ENCODE assay signal across 12 mouse cellular contexts in genomic region chr12:109314850-109315249, GRCm38 (mm10).
DNase-seq lines count a peak whose midpoint lies in the region; ATAC-seq and TF ChIP-seq lines count a peak whose summit lies in the region.
"Had no signal": no experiment of that assay in that cellular context is flagged by ENCODE, and none has a peak within 500 bp of the region (broad histone marks: within the 10 kb centered on the region; RNA-seq: fewer than 3 reads in every experiment).

No protein-coding gene starts in this region.

- no peaks in the 10 kb centered on the region for H3K27me3 ChIP-seq in forebrain, postnatal 0 days (ENCODE audit: insufficient read depth, low read length)
- H3K27me3 ChIP-seq in forebrain, embryonic 16.5 days (replicated peaks; ENCODE audit: control insufficient read depth, insufficient read depth, low read length): no peaks in the 10 kb centered on the region
- no peaks in the 10 kb centered on the region for H3K27me3 ChIP-seq in midbrain, embryonic 14.5 days (ENCODE audit: control insufficient read depth, insufficient read depth, low read length)
- H3K27me3 ChIP-seq in midbrain, embryonic 13.5 days: no peaks in the 10 kb centered on the region
- H3K27me3 ChIP-seq in liver, embryonic 12.5 days (replicated peaks): no peaks in the 10 kb centered on the region
- H3K27me3 ChIP-seq: lung, embryonic 15.5 days; neural tube, embryonic 13.5 days had no signal

- no peak overlapping the region for H3K4me2 ChIP-seq in forebrain, postnatal 0 days (ENCODE audit: low read depth)
- no peak overlapping the region for H3K4me2 ChIP-seq in forebrain, embryonic 16.5 days (ENCODE audit: low read length)
- H3K4me2 ChIP-seq in midbrain, embryonic 14.5 days (ENCODE audit: low read length): no peak overlapping the region
- H3K4me2 ChIP-seq in midbrain, embryonic 13.5 days (replicated peaks): no peak overlapping the region
- H3K4me2 ChIP-seq in liver, embryonic 12.5 days: no peak overlapping the region
- H3K4me2 ChIP-seq: lung, embryonic 15.5 days; neural tube, embryonic 13.5 days had no signal

- 27% methylated on average over 6 of the region's 6 CpGs for WGBS in forebrain, postnatal 0 days
- WGBS in forebrain, embryonic 16.5 days: 29% methylated on average over 6 of the region's 6 CpGs
- 30% methylated on average over 6 of the region's 6 CpGs for WGBS in midbrain, embryonic 14.5 days
- 25% methylated on average over 6 of the region's 6 CpGs for WGBS in midbrain, embryonic 13.5 days
- 24% methylated on average over 6 of the region's 6 CpGs for WGBS in liver, embryonic 12.5 days (ENCODE audit: insufficient replicate concordance)

- no peaks in the 10 kb centered on the region for H3K36me3 ChIP-seq in forebrain, postnatal 0 days (ENCODE audit: insufficient read depth)
- H3K36me3 ChIP-seq in forebrain, embryonic 16.5 days (ENCODE audit: control insufficient read depth, insufficient read depth): no peaks in the 10 kb centered on the region
- H3K36me3 ChIP-seq in midbrain, embryonic 14.5 days (ENCODE audit: control insufficient read depth, insufficient read depth, low read length): no peaks in the 10 kb centered on the region
- no peaks in the 10 kb centered on the region for H3K36me3 ChIP-seq in midbrain, embryonic 13.5 days
- H3K36me3 ChIP-seq in liver, embryonic 12.5 days: no peaks in the 10 kb centered on the region
- H3K36me3 ChIP-seq: lung, embryonic 15.5 days; neural tube, embryonic 13.5 days had no signal

- intact Hi-C loops in heart, postnatal 14 days (cut with DNase I): no loop called here

- H3K27ac ChIP-seq in forebrain, postnatal 0 days (ENCODE audit: low read depth, low read length): no peak overlapping the region
- H3K27ac ChIP-seq in forebrain, embryonic 16.5 days (ENCODE audit: low read length): no peak overlapping the region
- no peak overlapping the region for H3K27ac ChIP-seq in midbrain, embryonic 14.5 days (replicated peaks; ENCODE audit: low read depth, low read length)
- H3K27ac ChIP-seq in midbrain, embryonic 13.5 days: no peak overlapping the region
- H3K27ac ChIP-seq in liver, embryonic 12.5 days: no peak overlapping the region
- H3K27ac ChIP-seq: lung, embryonic 15.5 days; neural tube, embryonic 13.5 days had no signal

- H3K4me1 ChIP-seq in forebrain, postnatal 0 days (ENCODE audit: insufficient read depth): no peaks in the 10 kb centered on the region
- no peaks in the 10 kb centered on the region for H3K4me1 ChIP-seq in forebrain, embryonic 16.5 days (replicated peaks; ENCODE audit: control insufficient read depth, insufficient read depth, low read length)
- H3K4me1 ChIP-seq in midbrain, embryonic 14.5 days (ENCODE audit: control insufficient read depth, insufficient read depth, low read length): no peaks in the 10 kb centered on the region
- H3K4me1 ChIP-seq in midbrain, embryonic 13.5 days (replicated peaks): no peaks in the 10 kb centered on the region
- H3K4me1 ChIP-seq in liver, embryonic 12.5 days: no peaks in the 10 kb centered on the region
- H3K4me1 ChIP-seq: lung, embryonic 15.5 days; neural tube, embryonic 13.5 days had no signal

- ATAC-seq in forebrain, postnatal 0 days: no peak
- no peak for ATAC-seq in forebrain, embryonic 16.5 days
- ATAC-seq in midbrain, embryonic 14.5 days (ENCODE audit: low FRiP score, low TSS enrichment): no peak
- ATAC-seq in midbrain, embryonic 13.5 days: no peak
- no peak for ATAC-seq in liver, embryonic 12.5 days

- H3K9me3 ChIP-seq in forebrain, postnatal 0 days (ENCODE audit: low read length): 0 out of 2 replicates have a peak, but pooled peaks cover 5% of the 10 kb centered on the region
- H3K9me3 ChIP-seq in forebrain, embryonic 16.5 days (ENCODE audit: control insufficient read depth, low read length): no peaks in the 10 kb centered on the region
- peaks cover 3% of the 10 kb centered on the region; the same call in 1 of the 2 replicates for H3K9me3 ChIP-seq in midbrain, embryonic 14.5 days (ENCODE audit: control insufficient read depth, low read length)
- no peaks in the 10 kb centered on the region for H3K9me3 ChIP-seq in midbrain, embryonic 13.5 days
- 0 out of 2 replicates have a peak, but pooled peaks cover 8% of the 10 kb centered on the region for H3K9me3 ChIP-seq in liver, embryonic 12.5 days (replicated peaks)
- H3K9me3 ChIP-seq: lung, embryonic 15.5 days had no signal

- no peak overlapping the region for H3K4me3 ChIP-seq in forebrain, postnatal 0 days (ENCODE audit: low read depth, low read length)
- no peak overlapping the region for H3K4me3 ChIP-seq in forebrain, embryonic 16.5 days (replicated peaks; ENCODE audit: low read length)
- no peak overlapping the region for H3K4me3 ChIP-seq in midbrain, embryonic 14.5 days (replicated peaks; ENCODE audit: low read depth, low read length)
- no peak overlapping the region for H3K4me3 ChIP-seq in midbrain, embryonic 13.5 days (replicated peaks)
- no peak overlapping the region for H3K4me3 ChIP-seq in liver, embryonic 12.5 days
- H3K4me3 ChIP-seq: lung, embryonic 15.5 days; neural tube, embryonic 13.5 days had no signal

- no peak overlapping the region for H3K9ac ChIP-seq in forebrain, postnatal 0 days
- H3K9ac ChIP-seq in forebrain, embryonic 16.5 days (replicated peaks; ENCODE audit: low read depth, low read length): no peak overlapping the region
- no peak overlapping the region for H3K9ac ChIP-seq in midbrain, embryonic 14.5 days (replicated peaks; ENCODE audit: low read length)
- no peak overlapping the region for H3K9ac ChIP-seq in midbrain, embryonic 13.5 days (replicated peaks)
- H3K9ac ChIP-seq in liver, embryonic 12.5 days: no peak overlapping the region
- H3K9ac ChIP-seq: lung, embryonic 15.5 days; neural tube, embryonic 13.5 days had no signal

- no peak for DNase-seq in forebrain, postnatal 0 days
- DNase-seq in midbrain, embryonic 14.5 days: peak; percentile 35
- DNase-seq in embryo, embryonic 11 days: peak; percentile 55
- DNase-seq in retina, embryonic 14.5 days (ENCODE audit: low spot score): peak; percentile 61
- DNase-seq in heart, postnatal 14 days: no peak
- DNase-seq: adrenal gland, postnatal 25 days; layer of hippocampus, adult 9-11 months had no signal

- TF ChIP-seq CTCF in forebrain, postnatal 0 days (IDR thresholded peaks at IDR 0.05; ENCODE audit: low read depth): peak; percentile 27; the same call in 1 of the 2 replicates

Comparison
In these comparisons a context has a peak if more than half of its experiments do, and no peak if none do; other contexts are left out.
1. DNase-seq: peak in midbrain, embryonic 14.5 days (single experiment), embryo, embryonic 11 days (single experiment) and retina, embryonic 14.5 days (single experiment); none in forebrain, postnatal 0 days (single experiment) and heart, postnatal 14 days (0 of 2).